Mouse (Mus musculus) lung, postnatal 0 days (tissue): Measurements from ENCODE around the gene Cacnb2.

Experiments used
- CTCF ChIP-seq: IDR thresholded peaks from 2 replicates; pipeline ENCODE4 v1.5.1; 2016; ENCODE audit warnings: antibody characterized with exemption, mild to moderate bottlenecking
- EP300 ChIP-seq: IDR thresholded peaks from 2 replicates; pipeline ENCODE4 v1.6.1; 2016; ENCODE audit warnings: antibody characterized with exemption, mild to moderate bottlenecking, control low read depth

DNA sequence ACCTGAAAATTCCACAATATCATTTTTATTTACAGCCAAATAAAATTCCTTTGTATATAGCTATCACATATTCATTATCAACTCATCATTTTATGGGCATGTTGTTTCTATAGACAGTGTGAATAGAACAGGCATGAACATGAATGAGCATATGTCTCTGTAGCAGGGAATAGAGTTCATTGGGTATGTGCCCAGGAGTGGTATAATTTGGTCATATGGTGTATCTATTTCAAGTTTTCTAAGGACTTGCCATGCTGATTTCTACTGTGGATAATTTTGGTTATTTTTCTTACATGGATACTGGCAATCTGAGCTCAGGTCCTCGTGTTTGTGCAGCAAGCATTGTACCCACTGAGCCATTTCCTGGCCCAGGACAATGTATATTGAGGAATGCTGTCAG, 243.8 kb downstream of the Cacnb2 start:
- TF ChIP-seq EP300 (no peak), CTCF (no peak)
